Mouse (Mus musculus) liver, postnatal 0 days (tissue): Measurements from ENCODE around the gene Limd2.
A peak's percentile ranks its signal among the peaks of the same experiment; 100 is the strongest.

Experiments
- CTCF ChIP-seq: sonication (generic); IDR thresholded peaks from 2 replicates; pipeline ENCODE4 v1.5.1; 2016; ENCODE audit warnings: antibody characterized with exemption, low read depth
- EP300 ChIP-seq: IDR thresholded peaks from 2 replicates; pipeline ENCODE4 v1.6.1; 2016; ENCODE audit warnings: antibody characterized with exemption, low read depth, mild to moderate bottlenecking

GRCm38 (mm10) chr11:106170807-106171206 lies 10.1 kb upstream of the Limd2 start:
- peak; percentile 74 for TF ChIP-seq CTCF
- TF ChIP-seq EP300: no peak
